Mouse (Mus musculus) heart, adult 9 months (tissue): Measurements from ENCODE around the gene Emc7.
"Not testable (repeated sequence)": the region's sequence is repeated elsewhere in the genome, so short reads cannot be mapped to it uniquely, and the experiment has no call there.

Source experiments
- DNase-seq, 2 experiments: peaks; one replicate each; pipeline ENCODE4 v3.0.0; 2022; ENCODE audit warnings: low spot score in 2 of 2

Gene Emc7

DNA sequence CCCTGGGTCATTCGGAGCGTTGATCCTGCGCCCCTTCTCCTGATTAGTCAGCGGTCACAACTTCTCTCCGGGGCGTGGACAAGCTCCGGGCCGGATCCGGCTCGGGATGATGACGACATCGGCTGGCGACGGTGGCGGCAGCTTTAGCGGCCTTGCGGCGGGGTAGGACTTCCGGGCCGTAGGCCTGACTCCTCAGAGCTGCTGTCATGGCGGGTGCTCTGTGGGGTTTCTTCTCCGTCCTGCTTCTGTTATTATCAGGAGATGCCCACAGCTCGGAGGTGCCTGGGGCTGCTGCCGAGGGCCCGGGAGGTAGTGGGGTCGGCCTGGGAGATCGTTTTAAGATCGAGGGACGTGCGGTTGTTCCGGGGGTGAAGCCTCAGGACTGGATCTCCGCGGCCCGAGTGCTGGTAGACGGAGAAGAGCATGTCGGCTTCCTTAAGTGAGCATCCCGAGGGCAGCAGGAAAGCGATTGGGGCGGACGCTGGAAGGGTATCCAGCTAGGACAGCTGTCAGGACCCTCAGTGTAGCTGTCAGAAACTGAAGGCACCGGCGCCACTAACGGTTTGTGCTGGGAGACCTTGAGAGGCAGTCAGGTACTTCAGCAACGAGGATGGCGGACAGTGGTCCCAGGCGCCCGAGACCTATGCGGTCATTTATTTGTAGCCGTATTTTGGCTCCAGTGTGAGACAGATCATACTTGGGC lies at the start of gene Emc7:
Emc7 (plus strand) TSS at position 136 of the 703 bp plus-strand sequence.
- DNase-seq, result peak; percentile 95 to 96

DNA sequence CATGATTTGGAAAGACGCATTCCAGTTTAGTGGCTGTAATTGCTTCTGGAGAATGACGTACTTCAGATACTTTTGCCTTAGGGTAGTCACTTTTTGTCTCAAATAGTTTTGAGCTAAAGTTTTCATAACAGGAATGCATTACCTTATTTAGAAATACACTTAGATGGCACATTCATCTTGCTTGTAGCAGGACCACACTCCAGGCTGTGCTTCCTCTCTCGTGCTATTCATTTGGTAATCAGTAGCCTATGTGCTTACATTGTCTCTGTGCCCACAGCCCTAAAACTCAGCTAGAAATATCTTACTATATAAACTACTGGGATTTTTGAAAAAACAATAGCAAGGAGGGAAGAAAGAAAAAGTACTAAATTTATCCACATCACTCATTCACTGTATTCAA lies 47.8 kb upstream of the Emc7 start:
- no peak for DNase-seq

DNA sequence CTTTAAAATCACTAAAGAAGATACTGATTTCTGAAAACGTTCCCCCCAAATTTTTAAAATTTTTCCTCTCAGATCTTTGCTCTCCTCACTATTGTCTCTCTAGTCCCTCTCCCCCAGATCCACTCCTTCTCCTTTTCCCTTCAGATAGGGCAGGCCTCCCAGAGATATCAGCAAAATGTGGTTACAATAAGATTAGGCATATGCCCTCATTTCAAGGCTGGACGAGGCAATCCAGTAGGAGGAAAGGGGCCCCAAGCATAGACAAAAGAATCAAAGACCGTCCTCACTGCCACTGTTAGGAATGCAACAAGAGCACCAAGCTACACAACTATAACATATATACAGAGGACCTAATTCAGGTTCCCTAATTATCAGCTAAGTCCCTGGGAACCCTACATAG lies 29.5 kb upstream of the Emc7 start:
- DNase-seq, result no peak

GRCm38 (mm10) chr2:112428534-112428933 lies 26.3 kb upstream of the Emc7 start:
- DNase-seq, result not testable (repeated sequence)

DNA sequence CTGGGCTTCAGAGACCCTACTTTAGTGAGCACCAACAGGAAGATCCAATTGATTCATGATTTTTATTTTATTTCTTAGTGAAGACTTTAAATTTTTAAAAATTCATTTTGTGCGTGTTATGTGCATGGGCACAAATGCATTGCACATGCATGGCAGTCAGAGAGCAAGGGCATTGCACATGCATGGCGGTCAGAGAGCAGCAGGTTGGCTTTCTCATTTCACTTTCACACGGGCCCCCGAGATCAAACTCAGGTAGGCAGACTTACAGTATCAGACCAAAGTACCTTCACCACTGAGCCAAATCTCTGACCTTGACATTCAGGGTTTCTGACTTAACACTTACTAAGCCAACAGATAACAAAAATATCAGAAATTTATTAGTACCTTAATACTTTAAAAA lies 25.1 kb upstream of the Emc7 start:
- DNase-seq, result no peak

GRCm38 (mm10) chr2:112430403-112430802 lies 24.4 kb upstream of the Emc7 start:
- no peak for DNase-seq

- no peak for DNase-seq
These were observed 22.3 kb upstream of the Emc7 start for GRCm38 (mm10) chr2:112432523-112432922.

DNA sequence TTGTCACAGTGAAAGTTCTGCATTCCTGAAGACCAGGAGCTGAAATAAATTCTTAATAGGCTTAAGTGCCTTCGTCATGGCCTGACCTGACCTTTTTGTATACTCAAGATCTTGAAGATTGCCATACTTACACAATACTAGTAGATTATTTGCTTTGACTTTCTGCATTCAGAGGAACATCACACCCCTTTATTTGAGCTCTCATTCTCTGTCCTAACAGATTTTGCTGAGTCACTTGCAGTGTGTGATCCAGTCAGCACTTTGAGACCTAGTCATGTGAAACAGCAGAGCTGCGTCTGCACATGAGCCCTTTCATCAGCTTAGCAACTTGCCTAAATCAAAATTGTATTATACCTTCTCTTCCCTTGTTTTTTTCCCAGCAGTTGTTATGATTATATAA lies 21.4 kb upstream of the Emc7 start:
- DNase-seq, result no peak

DNA sequence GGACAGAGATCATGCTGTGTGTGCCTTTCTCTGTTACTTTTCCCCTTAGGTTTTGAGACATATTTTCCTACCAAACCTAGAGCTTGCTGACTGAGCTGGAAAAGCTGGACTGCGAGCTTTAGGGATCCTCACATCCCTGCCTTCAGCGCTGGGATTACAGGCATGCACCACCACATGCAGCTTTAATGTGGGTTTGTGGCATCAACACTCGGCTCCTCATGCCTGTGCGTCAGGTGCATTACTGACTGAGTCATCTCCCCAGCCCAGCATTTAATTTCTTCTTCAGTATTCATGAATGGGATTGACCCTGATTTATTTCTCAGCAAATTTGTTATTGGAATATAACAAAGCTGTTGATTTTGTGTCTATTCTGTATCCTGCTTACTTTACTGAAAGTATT lies 18.5 kb upstream of the Emc7 start:
- no peak for DNase-seq

DNA sequence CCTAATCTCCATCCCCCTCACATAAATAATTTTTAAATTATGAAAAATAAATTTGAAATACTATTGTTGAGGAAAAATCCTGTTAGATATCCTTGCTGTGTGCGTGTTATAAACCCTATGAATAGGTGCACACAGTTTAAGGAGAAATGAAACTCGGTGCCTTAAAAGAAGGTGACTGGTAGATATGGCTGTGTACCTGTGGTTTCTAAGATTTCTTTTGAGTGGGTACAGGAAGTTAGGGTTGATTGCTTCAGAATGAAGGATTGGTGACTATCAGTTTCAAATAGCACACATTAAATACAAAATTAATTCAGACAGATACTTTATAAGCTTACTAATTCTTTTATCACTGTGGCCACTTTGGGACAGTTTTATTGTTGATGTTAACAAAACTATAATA lies 17.2 kb upstream of the Emc7 start:
- DNase-seq, result no peak

- DNase-seq, result no peak
These were observed 11.3 kb upstream of the Emc7 start for GRCm38 (mm10) chr2:112443491-112443890.

DNA sequence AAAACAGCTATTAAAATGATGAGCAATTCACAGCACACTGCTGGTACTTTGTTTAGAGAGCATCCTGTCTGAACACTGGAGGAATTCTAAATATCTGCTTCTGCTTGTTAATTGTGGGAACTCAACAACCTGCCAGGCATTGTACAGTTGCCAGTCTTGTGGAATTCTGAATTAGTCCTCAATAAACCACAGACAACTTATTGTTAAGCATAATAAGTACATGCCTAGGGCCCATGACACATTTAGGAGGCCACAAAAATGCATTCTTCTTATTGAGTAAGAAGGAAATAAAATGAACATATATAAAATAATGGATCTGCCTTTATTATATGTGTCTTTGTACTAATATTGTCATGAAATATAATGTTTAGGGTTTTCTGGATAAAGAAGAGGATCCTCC lies 9.3 kb upstream of the Emc7 start:
- no peak for DNase-seq

- not testable (repeated sequence) for DNase-seq
These were observed 6.8 kb upstream of the Emc7 start for GRCm38 (mm10) chr2:112448046-112448445.

- no peak for DNase-seq
These were observed 6.2 kb upstream of the Emc7 start for GRCm38 (mm10) chr2:112448510-112449059.

DNA sequence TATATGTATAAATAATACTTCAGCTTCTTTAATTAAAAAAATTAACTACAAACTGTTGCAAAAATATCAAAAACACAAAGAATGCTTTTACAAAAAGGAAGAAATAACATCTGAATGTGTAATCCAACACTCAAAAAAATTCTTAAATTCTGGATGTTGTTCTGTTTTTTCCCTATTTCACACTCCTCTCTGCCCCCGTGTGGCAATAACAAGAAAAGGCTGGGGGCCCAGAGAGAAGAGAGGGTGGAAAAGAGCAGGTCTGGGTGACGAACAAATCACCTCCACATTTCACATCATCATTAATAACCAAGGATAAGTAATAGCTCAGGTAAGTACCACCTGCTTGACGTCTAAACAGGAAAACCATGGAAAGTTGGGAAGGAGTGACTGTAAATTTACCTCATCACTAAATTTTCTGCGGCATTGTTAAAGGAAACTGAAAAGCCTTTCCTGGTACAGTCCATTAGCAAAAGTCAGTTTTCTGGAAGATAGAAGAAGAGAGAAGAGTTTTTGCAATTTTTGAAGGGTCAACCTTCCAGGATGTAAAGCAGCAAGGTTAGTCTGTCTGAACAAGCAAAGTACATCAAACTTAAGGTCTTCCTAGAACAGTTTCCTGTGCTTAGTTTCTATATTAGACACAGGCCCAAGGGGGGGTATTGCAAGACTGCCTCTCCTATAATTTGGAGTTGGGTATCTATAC lies 5.0 kb upstream of the Emc7 start:
- no peak for DNase-seq

DNA sequence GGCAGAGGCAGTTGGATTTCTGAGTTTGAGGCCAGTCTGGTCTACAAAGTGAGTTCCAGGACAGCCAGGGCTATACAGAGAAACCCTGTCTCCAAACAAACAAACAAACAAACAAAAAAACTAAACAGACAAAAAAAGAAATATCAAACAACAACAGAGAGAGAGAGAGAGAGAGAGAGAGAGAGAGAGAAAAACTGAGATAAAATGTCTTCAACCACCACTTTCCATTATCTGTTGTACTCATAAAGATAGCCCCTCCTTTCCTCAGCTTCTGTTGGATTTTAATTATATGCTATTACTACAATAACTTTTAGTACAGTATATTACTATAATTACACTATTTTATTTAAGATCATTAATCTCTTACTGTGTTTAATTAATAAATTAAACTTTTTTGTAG lies 2.3 kb upstream of the Emc7 start:
- DNase-seq, result not testable (repeated sequence)

DNA sequence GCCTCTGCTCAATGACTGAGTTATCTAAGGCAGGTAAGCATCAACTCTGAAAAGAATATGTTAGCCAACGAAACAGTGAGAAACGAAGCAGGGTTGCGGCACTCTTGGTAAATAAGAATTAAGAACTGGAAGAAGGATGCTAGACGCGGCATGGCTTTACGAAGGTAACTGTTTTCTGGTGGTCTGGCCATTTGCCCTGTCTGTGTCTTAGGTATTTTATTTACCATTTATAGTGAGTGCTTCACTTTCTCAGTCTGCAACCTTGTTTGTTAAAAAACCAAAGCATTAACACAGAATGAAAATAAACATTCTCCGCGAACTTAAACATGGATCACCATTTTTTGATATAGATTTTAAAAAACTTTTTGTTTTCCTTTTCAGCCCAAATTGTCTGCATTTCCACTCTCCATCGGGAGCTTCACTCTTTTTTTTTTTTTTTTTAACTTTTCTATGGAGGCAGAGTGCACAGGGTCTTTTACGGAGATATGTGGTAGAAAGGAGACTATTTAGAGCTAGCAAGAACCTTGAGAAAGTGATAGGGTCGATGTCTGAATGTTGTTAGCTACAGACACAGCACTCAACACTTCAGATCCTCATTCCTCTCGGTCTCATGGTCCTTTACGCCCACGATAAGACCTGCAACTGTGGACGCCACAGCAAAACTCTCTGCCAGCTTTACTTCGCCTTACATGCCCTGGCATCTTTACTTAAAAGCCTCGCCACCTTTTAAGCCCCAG lies 504 bp upstream of the Emc7 start:
- DNase-seq, result no peak

DNA sequence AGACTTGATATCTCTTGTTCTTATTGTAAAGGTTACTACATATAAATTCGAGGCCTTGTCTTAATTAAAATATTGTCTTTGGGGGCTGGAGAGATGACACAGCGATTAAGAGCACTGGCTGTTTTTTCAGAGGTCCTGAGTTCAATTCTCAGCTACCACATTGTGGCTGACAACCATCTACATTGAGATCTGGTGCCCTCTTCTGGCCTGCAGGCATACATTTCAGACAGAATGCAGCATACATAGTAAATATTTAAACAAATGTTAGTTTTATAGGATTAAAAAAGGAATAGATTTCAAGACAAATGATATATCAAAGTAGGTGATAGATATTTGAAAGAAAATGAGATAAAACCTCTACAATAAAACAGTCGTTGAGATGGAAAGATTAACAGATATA lies 5.8 kb downstream of the Emc7 start:
- DNase-seq, result no peak

DNA sequence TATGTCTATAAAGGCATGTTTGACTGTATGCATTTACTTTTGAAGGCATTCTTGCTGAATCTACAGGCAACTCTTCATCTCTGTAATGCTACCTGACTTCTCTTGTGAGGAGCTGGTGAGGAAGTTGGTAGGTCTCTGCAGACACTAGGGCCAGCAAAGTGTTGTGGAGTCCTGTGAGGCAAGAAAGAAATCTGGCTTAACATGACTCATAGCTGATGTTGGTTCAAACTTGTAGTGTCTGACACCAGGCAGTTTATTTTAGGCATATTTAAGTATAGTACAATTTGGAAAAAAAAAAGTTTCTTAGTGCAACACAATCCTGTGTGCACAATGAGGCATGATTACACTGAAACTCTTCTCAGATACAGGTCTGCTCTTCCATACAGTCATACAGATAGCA lies 14.7 kb downstream of the Emc7 start:
- no peak for DNase-seq

- DNase-seq, result peak in 1 of 2 experiments; percentile 22
These were observed 16.2 kb downstream of the Emc7 start for GRCm38 (mm10) chr2:112470961-112471381.

DNA sequence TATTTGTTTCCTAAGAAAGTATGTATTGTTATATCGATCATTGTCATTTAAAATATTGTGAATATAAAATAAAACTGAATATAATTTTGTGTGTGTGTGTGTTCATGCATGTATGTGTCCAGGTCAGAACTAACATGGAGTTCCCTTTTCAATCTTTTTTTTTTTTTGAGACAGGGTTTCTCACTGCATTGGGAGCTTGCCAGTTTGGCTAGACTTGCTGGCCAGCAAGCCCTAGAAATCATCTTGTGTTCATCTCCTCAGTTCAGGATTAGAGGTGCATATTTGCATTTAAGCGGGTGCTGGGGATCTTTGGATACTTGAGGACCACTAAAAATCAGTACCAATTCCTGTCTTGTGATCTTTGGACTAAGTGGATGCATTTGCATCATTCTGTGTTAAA lies 17.3 kb downstream of the Emc7 start:
- no peak for DNase-seq

GRCm38 (mm10) chr2:112474997-112475724 lies 20.4 kb downstream of the Emc7 start:
- DNase-seq, result no peak
